Mouse (Mus musculus) intestine, embryonic 16.5 days (tissue): ENCODE results near the gene Sh3bgrl3. TPM values are rescaled to one million over a fixed set of nuclear protein-coding genes. Genes with fewer than 3 reads are reported as not detected.

Source experiments
- ATAC-seq: fragments of 200-750 bp; cut with Nextera tagmentation; 2 replicates; pipeline ENCODE4 v1.8.0; 2017; ENCODE audit warnings: moderate TSS enrichment, moderate library complexity
- H3K27ac ChIP-seq: fragments of 300-500 bp; sonication (generic); 2 replicates; pipeline ENCODE4 v1.5.1; 2014; ENCODE audit warnings: mild to moderate bottlenecking, low read length
- H3K27me3 ChIP-seq: fragments of 300-500 bp; sonication (generic); replicated peaks from 2 replicates; pipeline ENCODE4 v1.6.1; 2014; ENCODE audit warnings: low read length, control low read depth, mixed read lengths; ENCODE audit not compliant: control insufficient read depth, insufficient read depth
- H3K36me3 ChIP-seq: fragments of 300-500 bp; sonication (generic); 2 replicates; pipeline ENCODE4 v1.6.1; 2014; ENCODE audit warnings: low read length, control low read depth; ENCODE audit not compliant: control insufficient read depth, insufficient read depth
- H3K4me1 ChIP-seq: fragments of 300-500 bp; sonication (generic); 2 replicates; pipeline ENCODE4 v1.6.1; 2014; ENCODE audit warnings: low read length, control low read depth, mixed read lengths; ENCODE audit not compliant: control insufficient read depth, insufficient read depth
- H3K4me2 ChIP-seq: fragments of 300-500 bp; sonication (generic); 2 replicates; pipeline ENCODE4 v1.6.1; 2014; ENCODE audit warnings: low read depth, low read length, control low read depth
- H3K4me3 ChIP-seq: fragments of 300-500 bp; sonication (generic); 2 replicates; pipeline ENCODE4 v1.5.1; 2014; ENCODE audit warnings: mild to moderate bottlenecking, low read length
- H3K9ac ChIP-seq: fragments of 300-500 bp; sonication (generic); 2 replicates; pipeline ENCODE4 v1.6.1; 2014; ENCODE audit warnings: low read depth, low read length
- H3K9me3 ChIP-seq: fragments of 300-500 bp; sonication (generic); 2 replicates; pipeline ENCODE4 v1.6.1; 2016; ENCODE audit warnings: low read length, control low read depth; ENCODE audit not compliant: control insufficient read depth
- WGBS: fragments of 180-500 bp; shearing (Covaris S2); extraction: QIAGEN DNeasy Blood & Tissue Kit; methylation state at CpG from one replicate; pipeline ENCODE4 v1.1.7; 2014; 5-methylcytosine and 5-hydroxymethylcytosine counted together
- polyA plus RNA-seq: library from polyadenylated mRNA; unstranded; fragments of >200 nt; fragmentation: Nextera tagmentation; extraction: Ambion mirVana; gene quantifications from 2 replicates; pipeline ENCODE4 v1.2.1, GENCODE M21; 2015

Sh3bgrl3 gene
- polyA plus RNA-seq, 1 experiment from 2014 or later, result 428 TPM

- 87% methylated on average over 15 of the region's 15 CpGs for WGBS
- Histone ChIP-seq H3K9me3 (no peaks in the 10 kb centered on the region), H3K4me1 (peaks cover 55% of the 10 kb centered on the region), H3K4me2 (no peak overlapping the region), H3K27me3 (no peaks in the 10 kb centered on the region), H3K27ac (no peak overlapping the region), H3K4me3 (no peak overlapping the region), H3K36me3 (no peaks in the 10 kb centered on the region; the same call in 1 of the 2 replicates), H3K9ac (no peak overlapping the region)
- ATAC-seq, result no peak
These were observed 3.1 kb downstream of the Sh3bgrl3 start for GRCm38 (mm10) chr4:134125383-134126060.

DNA sequence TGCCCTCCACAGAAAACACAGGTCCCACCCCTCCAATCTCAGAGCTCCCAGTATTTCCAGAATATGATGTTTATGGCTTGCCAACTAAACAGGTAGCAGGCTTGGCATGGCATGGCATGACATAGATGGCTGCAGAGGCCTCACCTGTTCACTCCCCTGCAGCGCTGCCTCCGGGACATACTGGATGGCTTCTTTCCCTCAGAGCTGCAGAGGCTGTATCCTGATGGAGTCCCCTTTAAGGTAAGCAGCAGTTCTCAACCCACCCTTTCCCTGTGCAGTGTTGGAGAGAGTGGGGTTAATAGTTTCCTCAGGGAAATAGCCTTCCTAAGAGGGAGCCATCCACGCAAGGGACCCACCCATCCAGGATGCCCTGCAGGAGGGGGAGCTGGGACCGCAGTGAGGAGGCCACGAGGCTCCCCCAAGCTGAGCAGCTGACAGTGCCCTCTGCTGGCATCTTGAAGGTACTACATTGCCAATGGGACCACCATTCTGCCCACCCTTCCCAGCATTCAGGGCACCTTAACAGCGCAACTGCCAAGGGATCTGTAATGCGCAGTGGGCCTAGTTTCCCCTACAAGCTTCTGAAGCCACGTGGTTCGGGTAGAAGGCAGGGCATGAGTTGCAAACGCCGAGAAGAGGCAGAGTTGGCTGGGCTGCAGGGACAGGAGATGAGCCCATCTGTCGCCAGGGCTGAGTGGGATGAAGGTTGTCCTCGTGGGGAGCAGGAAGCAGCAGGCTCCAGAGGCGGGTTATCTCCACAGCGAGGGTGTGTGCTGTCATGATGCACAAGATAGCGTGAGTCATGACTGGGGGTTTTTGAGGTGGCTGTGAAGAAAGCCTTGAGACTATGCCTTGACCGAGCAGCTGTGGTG is 4.7 kb downstream of the Sh3bgrl3 start:
- no peaks in the 10 kb centered on the region; the same call in 1 of the 2 replicates for H3K36me3 ChIP-seq
- H3K27me3 ChIP-seq, result no peaks in the 10 kb centered on the region
- no peak overlapping the region for H3K4me3 ChIP-seq
- 22% methylated on average over 17 of the region's 17 CpGs for WGBS
- ATAC-seq, result no peak
- H3K4me1 ChIP-seq, result peaks cover 46% of the 10 kb centered on the region
- H3K9ac ChIP-seq, result no peak overlapping the region
- no peaks in the 10 kb centered on the region for H3K9me3 ChIP-seq
- H3K4me2 ChIP-seq, result 0 out of 2 replicates have a peak overlapping the region, but pooled peaks have one; percentile 7
- no peak overlapping the region for H3K27ac ChIP-seq

GRCm38 (mm10) chr4:134123147-134123546 is 5.4 kb downstream of the Sh3bgrl3 start:
- H3K9ac ChIP-seq, result no peak overlapping the region
- no peak overlapping the region for H3K4me3 ChIP-seq
- 92% methylated on average over 6 of the region's 6 CpGs for WGBS

GRCm38 (mm10) chr4:134122281-134122680 is 6.3 kb downstream of the Sh3bgrl3 start:
- Histone ChIP-seq H3K27me3 (no peaks in the 10 kb centered on the region), H3K4me3 (no peak overlapping the region), H3K36me3 (no peaks in the 10 kb centered on the region; the same call in 1 of the 2 replicates), H3K9me3 (no peaks in the 10 kb centered on the region), H3K4me1 (peaks cover 41% of the 10 kb centered on the region), H3K27ac (no peak overlapping the region), H3K4me2 (no peak overlapping the region), H3K9ac (no peak overlapping the region)
- 31% methylated on average over 3 of the region's 3 CpGs for WGBS
- peak; percentile 4 for ATAC-seq

More at GRCm38 (mm10) chr4:134123147-134123546, 5.4 kb downstream of the Sh3bgrl3 start:
- Histone ChIP-seq H3K4me2 (no peak overlapping the region), H3K4me1 (peaks cover 47% of the 10 kb centered on the region), H3K36me3 (no peaks in the 10 kb centered on the region; the same call in 1 of the 2 replicates), H3K27ac (no peak overlapping the region), H3K27me3 (no peaks in the 10 kb centered on the region), H3K9me3 (no peaks in the 10 kb centered on the region)
- ATAC-seq, result no peak

GRCm38 (mm10) chr4:134121571-134121970 is 7.0 kb downstream of the Sh3bgrl3 start:
- 54% methylated on average over 4 of the region's 4 CpGs for WGBS
- Histone ChIP-seq H3K36me3 (no peaks in the 10 kb centered on the region; the same call in 1 of the 2 replicates), H3K9me3 (no peaks in the 10 kb centered on the region), H3K4me2 (no peak overlapping the region), H3K9ac (no peak overlapping the region), H3K27me3 (no peaks in the 10 kb centered on the region), H3K27ac (0 out of 2 replicates have a peak overlapping the region, but pooled peaks have one; percentile 9), H3K4me3 (no peak overlapping the region), H3K4me1 (peaks cover 33% of the 10 kb centered on the region)
- ATAC-seq, result no peak

GRCm38 (mm10) chr4:134120916-134121315 is 7.7 kb downstream of the Sh3bgrl3 start:
- Histone ChIP-seq H3K9ac (no peak overlapping the region), H3K4me3 (no peak overlapping the region), H3K9me3 (no peaks in the 10 kb centered on the region), H3K4me2 (no peak overlapping the region), H3K4me1 (peaks cover 32% of the 10 kb centered on the region), H3K27me3 (no peaks in the 10 kb centered on the region), H3K27ac (0 out of 2 replicates have a peak overlapping the region, but pooled peaks have one; percentile 9), H3K36me3 (no peaks in the 10 kb centered on the region; the same call in 1 of the 2 replicates)
- 73% methylated on average over 4 of the region's 4 CpGs for WGBS
- ATAC-seq, result 0 out of 2 replicates have a peak, but pooled peaks have one; percentile 18

DNA sequence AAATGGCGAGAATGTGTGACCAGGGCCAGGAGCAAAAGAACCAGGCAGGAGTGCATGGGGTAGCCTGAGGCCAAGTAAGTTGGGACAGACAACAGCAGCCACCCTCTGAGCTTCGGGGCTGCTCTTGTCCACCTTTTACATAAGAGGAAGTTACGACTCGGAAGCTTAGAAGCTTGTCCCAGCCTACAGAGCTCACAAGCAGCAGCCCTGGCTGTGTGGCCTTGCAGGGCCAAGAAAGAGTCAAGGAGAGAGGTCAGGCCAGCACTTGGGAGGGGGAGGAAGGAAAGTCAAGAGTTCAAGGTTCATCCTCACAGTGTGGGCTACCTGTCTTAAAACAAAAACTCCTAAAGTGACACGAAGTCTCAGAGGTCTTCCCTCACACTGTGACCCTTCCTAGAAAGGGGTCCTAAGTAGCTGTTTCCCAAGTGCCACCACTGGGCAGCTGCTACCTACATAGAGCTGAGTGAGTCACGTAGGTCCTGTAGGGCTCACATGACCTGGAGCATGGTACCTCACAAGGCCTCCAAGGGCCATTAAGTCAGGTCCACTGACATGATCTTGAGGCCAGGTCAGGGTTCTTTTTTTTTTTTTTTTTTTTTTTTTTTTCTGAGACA is 8.3 kb downstream of the Sh3bgrl3 start:
- Histone ChIP-seq H3K9me3 (no peaks in the 10 kb centered on the region), H3K36me3 (no peaks in the 10 kb centered on the region; the same call in 1 of the 2 replicates), H3K4me1 (peaks cover 39% of the 10 kb centered on the region), H3K4me3 (no peak overlapping the region), H3K27ac (peak overlapping the region; percentile 51; the same call in 1 of the 2 replicates), H3K9ac (peak overlapping the region; percentile 39; the same call in 1 of the 2 replicates), H3K27me3 (no peaks in the 10 kb centered on the region), H3K4me2 (no peak overlapping the region)
- 67% methylated on average over 6 of the region's 6 CpGs for WGBS
- no peak for ATAC-seq

- H3K36me3 ChIP-seq, result no peaks in the 10 kb centered on the region
- H3K27ac ChIP-seq, result no peak overlapping the region
- H3K9ac ChIP-seq, result peak overlapping the region; percentile 39; the same call in 1 of the 2 replicates
- H3K4me2 ChIP-seq, result no peak overlapping the region
- ATAC-seq, result no peak
- no peaks in the 10 kb centered on the region for H3K27me3 ChIP-seq
- no peak overlapping the region for H3K4me3 ChIP-seq
- H3K9me3 ChIP-seq, result no peaks in the 10 kb centered on the region
- WGBS, result 60% methylated on average over 9 of the region's 9 CpGs
- H3K4me1 ChIP-seq, result peaks cover 39% of the 10 kb centered on the region
These were observed 8.9 kb downstream of the Sh3bgrl3 start for GRCm38 (mm10) chr4:134119644-134120043.

GRCm38 (mm10) chr4:134119042-134119441 is 9.5 kb downstream of the Sh3bgrl3 start:
- Histone ChIP-seq H3K9ac (no peak overlapping the region), H3K27ac (no peak overlapping the region), H3K27me3 (no peaks in the 10 kb centered on the region), H3K36me3 (no peaks in the 10 kb centered on the region), H3K4me1 (peaks cover 39% of the 10 kb centered on the region), H3K4me2 (no peak overlapping the region), H3K9me3 (no peaks in the 10 kb centered on the region), H3K4me3 (no peak overlapping the region)
- no peak for ATAC-seq
- WGBS, result 74% methylated on average over 5 of the region's 5 CpGs
